Mouse (Mus musculus): ENCODE measurements around the gene Olfr1442. TPM values are rescaled to one million over a fixed set of nuclear protein-coding genes. Genes with fewer than 3 reads are reported as not detected.
"Not testable (repeated sequence)": the region's sequence is repeated elsewhere in the genome, so short reads cannot be mapped to it uniquely, and the experiment has no call there.

The Olfr1442 gene
- polyA plus RNA-seq, 1 experiment from 2014 or later: not detected

- no peak overlapping the region for H3K4me3 ChIP-seq
- H3K27ac ChIP-seq: no peak overlapping the region
- no peak overlapping the region for H3K4me2 ChIP-seq
- no peaks in the 10 kb centered on the region for H3K9me3 ChIP-seq (replicated peaks)
- no peaks in the 10 kb centered on the region for H3K27me3 ChIP-seq
- no peak for ATAC-seq (replicated peaks; ENCODE audit: insufficient number of reproducible peaks, insufficient read depth, low FRiP score, low read depth)
- no peaks in the 10 kb centered on the region for H3K4me1 ChIP-seq (replicated peaks)
- H3K36me3 ChIP-seq: no peaks in the 10 kb centered on the region
- H3K9ac ChIP-seq: no peak overlapping the region
These were observed 15.0 kb downstream of the Olfr1442 start for GRCm38 (mm10) chr19:12685231-12685630.

GRCm38 (mm10) chr19:12695590-12695989 is 25.4 kb downstream of the Olfr1442 start, which contains the start of gene Keg1:
Gene Keg1, plus strand, starts transcription at chr19:12695786.
- Histone ChIP-seq H3K36me3 (no peaks in the 10 kb centered on the region), H3K27ac (no peak within 1 kb of the TSS), H3K27me3 (no peaks in the 10 kb centered on the region), H3K4me3 (no peak within 1 kb of the TSS), H3K4me1 (replicated peaks) (no peaks in the 10 kb centered on the region), H3K9ac (no peak within 1 kb of the TSS), H3K4me2 (no peak within 1 kb of the TSS), H3K9me3 (replicated peaks) (no peaks in the 10 kb centered on the region)
- WGBS: 76% methylated on average over 3 of the region's 3 CpGs
- ATAC-seq (replicated peaks; ENCODE audit: insufficient number of reproducible peaks, insufficient read depth, low FRiP score, low read depth): no peak

GRCm38 (mm10) chr19:12696221-12696620 is 26.0 kb downstream of the Olfr1442 start:
- Histone ChIP-seq H3K4me2 (no peak overlapping the region), H3K27ac (no peak overlapping the region), H3K9me3 (replicated peaks) (no peaks in the 10 kb centered on the region), H3K36me3 (no peaks in the 10 kb centered on the region), H3K9ac (no peak overlapping the region), H3K27me3 (no peaks in the 10 kb centered on the region), H3K4me1 (replicated peaks) (no peaks in the 10 kb centered on the region), H3K4me3 (no peak overlapping the region)
- no peak for ATAC-seq (replicated peaks; ENCODE audit: insufficient number of reproducible peaks, insufficient read depth, low FRiP score, low read depth)

- WGBS: 60% methylated on average over 2 of the region's 2 CpGs
- no peaks in the 10 kb centered on the region for H3K9me3 ChIP-seq (replicated peaks)
These were observed 38.2 kb downstream of the Olfr1442 start for GRCm38 (mm10) chr19:12708458-12708857.

GRCm38 (mm10) chr19:12708986-12709385 is 38.7 kb downstream of the Olfr1442 start:
- Histone ChIP-seq H3K9me3 (replicated peaks) (no peaks in the 10 kb centered on the region), H3K4me1 (replicated peaks) (no peaks in the 10 kb centered on the region), H3K4me2 (no peak overlapping the region), H3K27me3 (no peaks in the 10 kb centered on the region), H3K4me3 (no peak overlapping the region), H3K36me3 (no peaks in the 10 kb centered on the region), H3K9ac (no peak overlapping the region), H3K27ac (no peak overlapping the region)
- ATAC-seq (replicated peaks; ENCODE audit: insufficient number of reproducible peaks, insufficient read depth, low FRiP score, low read depth): no peak

More at GRCm38 (mm10) chr19:12708458-12708857, 38.2 kb downstream of the Olfr1442 start:
- no peak for ATAC-seq (replicated peaks; ENCODE audit: insufficient number of reproducible peaks, insufficient read depth, low FRiP score, low read depth)
- no peak overlapping the region for H3K4me2 ChIP-seq
- H3K27me3 ChIP-seq: no peaks in the 10 kb centered on the region
- no peaks in the 10 kb centered on the region for H3K36me3 ChIP-seq
- H3K4me1 ChIP-seq (replicated peaks): no peaks in the 10 kb centered on the region
- no peak overlapping the region for H3K9ac ChIP-seq
- H3K4me3 ChIP-seq: no peak overlapping the region
- no peak overlapping the region for H3K27ac ChIP-seq

GRCm38 (mm10) chr19:12719189-12719588 is 49.0 kb downstream of the Olfr1442 start:
- 82% methylated on average over 6 of the region's 6 CpGs for WGBS
- H3K9ac ChIP-seq: no peak overlapping the region
- H3K27me3 ChIP-seq: no peaks in the 10 kb centered on the region
- no peaks in the 10 kb centered on the region for H3K9me3 ChIP-seq (replicated peaks)
- H3K4me3 ChIP-seq: no peak overlapping the region
- no peak for ATAC-seq (replicated peaks; ENCODE audit: insufficient number of reproducible peaks, insufficient read depth, low FRiP score, low read depth)
- H3K27ac ChIP-seq: no peak overlapping the region
- no peaks in the 10 kb centered on the region for H3K4me1 ChIP-seq (replicated peaks)
- no peaks in the 10 kb centered on the region for H3K36me3 ChIP-seq
- no peak overlapping the region for H3K4me2 ChIP-seq

GRCm38 (mm10) chr19:12720463-12720862 is 50.2 kb downstream of the Olfr1442 start:
- Histone ChIP-seq H3K9me3 (replicated peaks) (no peaks in the 10 kb centered on the region), H3K27ac (no peak overlapping the region), H3K9ac (no peak overlapping the region), H3K4me2 (no peak overlapping the region), H3K4me1 (replicated peaks) (no peaks in the 10 kb centered on the region), H3K36me3 (no peaks in the 10 kb centered on the region), H3K4me3 (no peak overlapping the region), H3K27me3 (no peaks in the 10 kb centered on the region)
- whole genome bisulfite sequencing: 48% methylated on average over 2 of the region's 2 CpGs
- ATAC-seq (replicated peaks; ENCODE audit: insufficient number of reproducible peaks, insufficient read depth, low FRiP score, low read depth): no peak

GRCm38 (mm10) chr19:12720919-12721318 is 50.7 kb downstream of the Olfr1442 start:
- H3K27ac ChIP-seq; H3K4me2 ChIP-seq; H3K9ac ChIP-seq; H3K9me3 ChIP-seq (replicated peaks); H3K4me3 ChIP-seq; ATAC-seq (replicated peaks; ENCODE audit: insufficient number of reproducible peaks, insufficient read depth, low FRiP score, low read depth); H3K4me1 ChIP-seq (replicated peaks); H3K27me3 ChIP-seq; H3K36me3 ChIP-seq: not testable (repeated sequence)
- 82% methylated on average over 5 of the region's 5 CpGs for WGBS

- H3K4me1 ChIP-seq (replicated peaks); H3K4me2 ChIP-seq; H3K27ac ChIP-seq; H3K4me3 ChIP-seq; H3K27me3 ChIP-seq; H3K36me3 ChIP-seq; H3K9ac ChIP-seq; H3K9me3 ChIP-seq (replicated peaks); ATAC-seq (replicated peaks; ENCODE audit: insufficient number of reproducible peaks, insufficient read depth, low FRiP score, low read depth): not testable (repeated sequence)
- WGBS: 86% methylated on average over 7 of the region's 7 CpGs
These were observed 51.4 kb downstream of the Olfr1442 start for GRCm38 (mm10) chr19:12721596-12721995.

GRCm38 (mm10) chr19:12722308-12722707 is 52.1 kb downstream of the Olfr1442 start:
- H3K9me3 ChIP-seq (replicated peaks): no peaks in the 10 kb centered on the region
- ATAC-seq (replicated peaks; ENCODE audit: insufficient number of reproducible peaks, insufficient read depth, low FRiP score, low read depth): no peak
- H3K9ac ChIP-seq: no peak overlapping the region
- no peak overlapping the region for H3K27ac ChIP-seq
- H3K4me3 ChIP-seq: no peak overlapping the region
- 70% methylated on average over 2 of the region's 3 CpGs for WGBS
- H3K4me1 ChIP-seq (replicated peaks): no peaks in the 10 kb centered on the region
- no peaks in the 10 kb centered on the region for H3K36me3 ChIP-seq
- H3K27me3 ChIP-seq: no peaks in the 10 kb centered on the region
- H3K4me2 ChIP-seq: no peak overlapping the region

- H3K4me3 ChIP-seq: no peak overlapping the region
- no peak overlapping the region for H3K27ac ChIP-seq
- no peak overlapping the region for H3K4me2 ChIP-seq
- WGBS: 73% methylated on average over 1 of the region's 1 CpGs
- no peak overlapping the region for H3K9ac ChIP-seq
- H3K27me3 ChIP-seq: no peaks in the 10 kb centered on the region
- ATAC-seq (replicated peaks; ENCODE audit: insufficient number of reproducible peaks, insufficient read depth, low FRiP score, low read depth): no peak
- no peaks in the 10 kb centered on the region for H3K36me3 ChIP-seq
- H3K4me1 ChIP-seq (replicated peaks): no peaks in the 10 kb centered on the region
- H3K9me3 ChIP-seq (replicated peaks): no peaks in the 10 kb centered on the region
These were observed 55.6 kb downstream of the Olfr1442 start for GRCm38 (mm10) chr19:12725851-12726250.
